Mouse (Mus musculus) v-Abl transformed pro-B cells (cell line): Measurements from ENCODE around the gene E130309D02Rik.

Experiments used
- in situ Hi-C, 2 experiments: fragments of 400-800 bp; cut with MboI; formaldehyde crosslinking; loops; one replicate each; pipeline ENCODE4 v1.15.1; 2025; ENCODE audit not compliant: unreplicated experiment in 2 of 2

E130309D02Rik gene

DNA sequence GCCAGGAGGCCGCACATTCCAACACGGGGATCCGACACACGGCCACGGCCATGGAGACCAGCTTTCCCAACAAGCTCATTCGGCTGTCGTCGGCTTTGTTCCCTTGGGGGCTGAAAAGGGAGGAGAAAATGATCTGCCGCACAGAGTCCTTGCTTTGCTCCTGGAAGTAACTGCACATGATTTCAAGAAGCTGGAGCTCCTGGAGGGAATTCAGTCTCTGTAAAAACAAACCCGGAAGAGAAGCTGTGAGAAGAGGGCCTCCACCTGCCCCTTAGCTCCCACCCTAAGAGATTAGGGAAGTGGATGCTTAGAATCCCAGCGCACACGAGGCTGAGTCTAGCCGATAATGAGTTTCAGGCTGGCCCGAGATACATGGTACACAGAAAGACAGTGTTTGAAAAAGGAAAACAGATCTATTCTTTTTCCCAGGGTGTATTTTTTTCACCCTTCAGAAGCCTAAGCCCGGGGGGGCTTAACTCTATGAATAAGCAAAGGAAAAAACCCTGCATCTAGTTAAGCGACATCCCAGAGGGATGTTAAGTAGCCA is 904 bp downstream of the E130309D02Rik start:
- in situ Hi-C loops, result loop anchor here (10.0 to 25.0 kb wide), 2 partner anchors 231 to 1448 kb away; partner anchors contain the start of genes Tmem130 (in 1 of the 2) and Trrap (in 1 of the 2)

DNA sequence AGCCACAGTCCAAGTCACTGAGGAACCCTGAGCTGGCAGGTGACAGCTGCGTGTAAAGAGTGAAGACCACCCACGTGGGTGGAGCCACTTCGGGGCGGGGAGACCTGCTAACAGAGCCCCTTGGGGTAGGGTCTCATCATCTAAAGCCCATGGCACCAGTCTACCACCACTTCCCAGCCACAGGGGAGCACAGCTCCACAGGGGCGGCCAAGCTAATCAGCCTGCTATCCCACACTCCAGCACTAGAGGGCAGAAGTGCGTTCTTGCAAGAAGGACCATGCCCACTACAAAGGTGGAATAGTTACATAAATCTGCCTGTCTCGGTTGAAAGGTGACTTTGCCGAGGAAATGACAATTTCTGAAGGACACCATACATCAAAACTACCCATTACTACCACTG is 3.3 kb downstream of the E130309D02Rik start:
- in situ Hi-C loops, result loop anchor here (10.0 to 25.0 kb wide), 2 partner anchors 233 to 1450 kb away; partner anchors contain the start of genes Tmem130 (in 1 of the 2) and Trrap (in 1 of the 2)

DNA sequence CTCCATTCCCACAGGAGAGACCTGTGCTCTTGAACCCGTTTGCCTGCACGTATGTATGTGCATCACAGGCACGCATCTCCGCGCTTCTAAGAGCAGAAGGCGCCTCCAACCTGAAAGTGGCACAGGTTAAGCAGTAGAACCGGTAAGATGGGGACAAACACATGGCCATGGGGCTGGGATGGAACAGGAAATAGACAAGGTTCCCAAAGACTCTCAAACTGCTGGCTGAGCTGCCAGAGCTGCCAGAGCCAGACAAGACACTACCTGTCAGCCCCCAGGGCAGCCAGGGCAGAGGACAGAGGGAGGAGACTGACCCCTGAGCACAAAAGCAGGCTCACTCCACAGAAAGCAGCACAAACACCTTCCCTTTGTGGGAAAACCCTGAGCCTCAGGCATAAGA is 5.2 kb downstream of the E130309D02Rik start:
- in situ Hi-C loops, result loop anchor here (10.0 to 25.0 kb wide), 3 partner anchors 235 to 1452 kb away; partner anchors contain the start of genes Tmem130 (in 1 of the 2) and Trrap (in 1 of the 2)

DNA sequence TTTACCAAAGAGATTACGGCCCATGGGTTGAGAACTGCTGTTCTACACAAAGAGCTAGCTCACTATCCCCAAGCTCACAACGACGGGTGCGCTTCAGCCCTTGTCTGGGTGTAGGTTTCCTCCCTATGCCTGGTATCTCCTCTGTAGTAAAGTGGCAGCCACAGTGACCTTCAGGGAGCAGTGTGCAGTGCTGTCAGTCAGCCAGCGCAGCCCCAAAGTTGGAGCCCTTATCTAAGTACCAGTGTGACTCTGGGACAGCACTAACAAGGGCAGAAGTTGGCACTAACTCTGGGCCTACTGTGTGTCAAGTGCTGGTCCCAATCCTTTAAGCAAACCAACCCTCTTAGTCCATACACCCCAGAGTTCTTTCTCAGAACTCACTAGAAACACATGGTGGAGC is 6.3 kb downstream of the E130309D02Rik start:
- in situ Hi-C loops, result loop anchor here in 1 of 2 experiments (10.0 to 25.0 kb wide), 2 partner anchors 424 to 1453 kb away; partner anchors contain the start of genes Tmem130 and Trrap

DNA sequence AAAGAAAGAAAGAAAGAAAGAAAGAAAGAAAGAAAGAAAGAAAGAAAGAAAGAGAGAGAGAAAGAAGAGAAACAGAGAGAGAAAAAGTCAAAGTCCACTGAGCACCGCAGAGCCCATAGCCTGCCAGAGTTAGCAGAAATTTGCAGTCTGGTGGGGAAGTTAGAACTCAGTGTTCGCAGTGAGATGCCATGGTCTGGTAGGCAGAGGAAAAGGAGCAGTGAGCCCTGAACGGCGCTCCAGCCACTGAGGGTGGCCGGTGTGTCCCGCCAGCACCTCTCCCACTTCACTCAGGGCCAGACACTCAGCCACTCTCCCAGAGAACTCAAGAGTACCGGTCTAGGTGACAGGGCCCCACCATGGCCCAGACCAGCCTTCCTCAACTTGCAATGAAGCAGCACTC is 10.9 kb downstream of the E130309D02Rik start:
- in situ Hi-C loops, result loop anchor here in 1 of 2 experiments (5.0 to 25.0 kb wide), 3 partner anchors 367 to 1458 kb away; partner anchors contain the start of genes Tmem130 and Trrap

DNA sequence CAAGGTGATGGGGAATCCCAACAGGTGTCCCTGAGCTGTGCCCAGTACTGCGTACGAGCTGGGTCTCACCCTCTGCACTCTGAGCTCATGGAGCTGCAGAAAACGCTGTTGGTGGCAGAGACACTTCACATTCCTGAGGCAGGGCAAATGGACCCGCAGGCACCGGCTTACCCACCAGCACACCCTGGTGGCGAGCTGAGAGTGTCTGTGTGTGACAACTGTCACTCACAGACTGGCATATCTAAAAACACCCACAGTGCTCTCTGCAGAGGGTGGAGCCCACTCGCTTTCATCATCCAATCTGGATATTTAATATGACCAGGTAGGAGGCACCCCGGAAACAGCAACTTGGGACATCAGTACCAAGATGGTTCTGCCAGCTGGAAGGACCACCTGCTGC is 13.9 kb downstream of the E130309D02Rik start:
- in situ Hi-C loops, result loop anchor here in 1 of 2 experiments (5.0 to 25.0 kb wide), 3 partner anchors 364 to 1461 kb away; partner anchors contain the start of genes Tmem130 and Trrap

DNA sequence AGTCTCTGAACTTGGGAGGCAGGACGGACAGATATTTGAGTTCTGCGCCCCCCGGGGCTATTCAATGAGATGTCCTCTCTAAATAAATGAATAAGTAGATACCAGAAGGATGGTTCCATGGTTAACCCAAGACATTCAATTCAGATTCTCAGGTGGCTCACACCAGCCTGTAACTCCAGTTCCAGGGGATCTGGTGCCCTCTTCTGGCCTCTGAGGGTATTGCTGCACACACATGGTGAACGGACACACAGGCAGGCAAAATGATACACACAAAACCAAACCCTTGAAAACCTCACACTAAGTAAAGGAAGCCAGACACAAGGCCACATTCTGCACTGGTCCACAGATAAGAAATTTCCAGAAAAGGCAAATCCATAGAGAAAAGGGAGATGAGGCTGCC is 15.5 kb downstream of the E130309D02Rik start:
- in situ Hi-C loops, result loop anchor here (5.0 to 25.0 kb wide), 4 partner anchors 122 to 1463 kb away; partner anchors contain the start of genes Tmem130 (in 1 of the 2) and Trrap (in 1 of the 2)

DNA sequence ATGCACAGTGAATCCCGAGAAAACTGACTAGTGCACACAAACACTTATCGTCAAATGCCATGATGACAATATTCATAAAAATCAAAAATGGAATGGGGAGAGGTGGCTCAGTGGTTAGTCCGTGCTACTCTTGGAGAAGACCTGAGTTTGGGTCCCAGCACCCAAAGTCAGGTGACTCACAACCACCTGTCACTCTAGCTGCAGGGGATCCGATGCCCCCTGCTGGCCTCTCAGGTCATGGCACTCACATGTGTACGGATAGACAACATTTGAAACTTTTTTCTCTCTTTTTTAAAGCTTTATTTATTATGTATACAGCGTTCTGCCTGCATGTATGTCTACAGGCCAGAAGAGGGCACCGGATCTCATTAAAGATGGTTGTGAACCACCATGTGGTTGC is 16.8 kb downstream of the E130309D02Rik start:
- in situ Hi-C loops, result loop anchor here (5.0 kb wide), 1 partner anchor 121 kb away; no protein-coding TSS in a partner anchor

DNA sequence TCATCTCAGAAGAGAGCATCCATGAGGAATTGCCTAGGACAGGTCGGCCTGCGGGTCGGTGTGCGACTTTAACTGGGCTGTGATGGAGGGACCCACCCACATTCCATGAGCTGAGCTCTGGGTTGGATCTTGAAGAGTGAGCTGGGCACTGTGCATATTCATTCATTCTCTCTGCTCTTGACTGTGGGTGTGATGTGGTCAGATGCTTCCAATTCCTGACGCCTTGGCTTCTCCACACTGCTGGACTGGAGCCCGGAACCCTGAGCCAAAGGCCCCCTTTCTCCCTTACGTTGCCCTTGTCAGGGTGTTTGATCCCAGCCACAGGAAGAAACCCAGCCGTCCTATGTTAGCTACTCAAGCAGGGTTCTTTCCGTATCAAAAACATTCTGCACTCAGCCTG is 17.2 kb downstream of the E130309D02Rik start:
- in situ Hi-C loops, result loop anchor here (5.0 kb wide), 1 partner anchor 121 kb away; no protein-coding TSS in a partner anchor

DNA sequence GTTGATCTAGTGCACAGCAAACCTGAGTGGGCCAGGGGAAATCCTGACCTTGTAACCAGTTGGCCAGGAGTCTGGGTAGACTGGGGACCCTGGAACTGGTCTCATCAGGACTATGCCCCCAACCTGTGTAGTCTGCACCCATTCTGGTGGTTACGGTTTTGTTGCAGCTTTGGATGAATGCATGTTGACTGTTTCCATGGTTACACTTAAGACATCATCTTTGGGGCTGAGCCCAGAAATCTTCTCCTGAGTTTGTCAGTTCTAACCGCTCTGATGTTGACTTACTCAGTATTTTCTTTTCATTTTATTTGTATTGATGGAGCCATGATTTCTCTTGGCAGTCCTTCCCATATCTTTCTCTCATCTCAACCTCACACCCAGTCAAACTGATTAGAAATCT is 19.8 kb downstream of the E130309D02Rik start:
- in situ Hi-C loops, result loop anchor here (5.0 kb wide), 1 partner anchor 118 kb away; no protein-coding TSS in a partner anchor

DNA sequence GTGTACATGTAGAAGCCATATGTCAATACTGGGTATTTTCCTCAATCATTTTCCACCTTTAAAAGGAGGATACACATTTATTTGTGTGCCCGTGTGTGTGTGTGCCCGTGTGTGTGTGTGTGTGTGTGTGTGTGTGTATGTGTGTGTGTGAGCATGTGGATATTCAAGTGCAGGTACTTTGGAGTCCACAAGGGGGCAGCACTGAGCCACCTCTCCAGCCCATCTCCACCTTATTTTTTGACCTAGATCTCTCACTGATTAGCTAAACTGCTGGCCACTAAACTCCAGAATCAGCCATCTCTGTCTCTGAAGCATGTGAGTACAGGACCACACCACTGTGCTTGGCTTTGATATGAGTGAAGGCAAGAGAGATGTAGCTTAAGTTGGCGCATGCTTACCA is 20.3 kb downstream of the E130309D02Rik start:
- in situ Hi-C loops, result loop anchor here (5.0 kb wide), 1 partner anchor 118 kb away; no protein-coding TSS in a partner anchor

DNA sequence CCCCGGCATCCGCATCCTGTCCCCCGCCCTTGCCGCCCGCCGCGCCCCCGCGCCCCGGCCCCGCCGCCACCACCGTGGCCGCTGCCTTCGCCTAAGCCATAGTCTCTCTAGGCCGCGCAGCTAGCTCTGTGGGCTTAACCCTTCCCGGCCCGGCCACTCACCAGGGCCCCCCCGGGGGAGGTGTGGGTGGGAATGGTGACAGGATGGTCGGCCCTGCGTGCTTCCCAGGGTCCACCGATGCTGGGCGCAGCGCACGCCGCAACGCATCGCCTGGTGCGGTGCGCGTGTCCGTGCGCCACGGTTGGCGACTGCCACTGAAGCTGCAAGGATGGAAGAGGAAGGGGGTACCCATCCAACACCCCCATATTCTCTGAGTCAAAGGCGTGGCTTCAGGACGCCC is 21.8 kb downstream of the E130309D02Rik start, which contains the start of gene Zfp853:
Gene Zfp853 (minus strand): TSS at position 220 of the 400 bp plus-strand sequence.
- in situ Hi-C loops, result no loop called here

DNA sequence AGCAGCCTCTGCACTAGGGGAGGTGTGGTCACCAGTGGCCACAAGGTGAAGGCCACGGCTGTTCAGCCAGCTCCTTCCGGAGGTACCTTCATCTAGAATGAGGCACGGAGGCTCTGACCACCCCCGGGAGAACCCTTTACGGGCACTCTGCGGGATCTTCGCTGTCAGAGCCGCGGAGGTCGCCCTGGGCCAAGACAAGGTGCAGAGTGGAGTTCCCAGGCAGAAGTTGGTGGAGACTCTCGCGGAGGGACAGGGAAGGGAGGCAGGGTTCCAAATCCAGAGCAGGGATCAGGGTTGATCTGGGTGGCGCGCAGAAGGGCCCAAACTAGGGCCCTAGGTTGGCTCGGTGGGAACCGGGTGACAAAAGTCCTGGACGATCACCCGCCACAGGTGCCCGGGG is 22.3 kb downstream of the E130309D02Rik start:
- in situ Hi-C loops, result no loop called here

DNA sequence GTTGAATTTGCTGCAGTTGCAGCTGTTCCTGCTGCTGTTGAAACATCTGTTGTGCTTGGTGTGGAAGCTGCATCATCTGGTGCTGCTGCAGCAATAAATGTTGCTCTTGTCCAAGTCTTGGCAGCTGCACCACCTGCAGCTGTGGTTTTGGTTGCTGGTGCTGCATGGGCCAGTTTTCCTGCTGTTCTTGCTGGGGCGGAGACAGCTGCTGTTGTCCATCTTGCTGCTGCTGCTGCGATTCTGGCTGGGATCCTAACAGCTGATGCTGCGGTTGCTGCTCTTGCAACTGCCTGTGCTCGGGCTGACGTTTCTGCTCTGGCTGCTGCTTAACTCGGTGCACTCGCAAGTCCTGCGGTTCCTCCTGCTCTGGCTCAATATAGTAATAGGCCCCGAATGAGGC is 25.9 kb downstream of the E130309D02Rik start:
- in situ Hi-C loops, result no loop called here

DNA sequence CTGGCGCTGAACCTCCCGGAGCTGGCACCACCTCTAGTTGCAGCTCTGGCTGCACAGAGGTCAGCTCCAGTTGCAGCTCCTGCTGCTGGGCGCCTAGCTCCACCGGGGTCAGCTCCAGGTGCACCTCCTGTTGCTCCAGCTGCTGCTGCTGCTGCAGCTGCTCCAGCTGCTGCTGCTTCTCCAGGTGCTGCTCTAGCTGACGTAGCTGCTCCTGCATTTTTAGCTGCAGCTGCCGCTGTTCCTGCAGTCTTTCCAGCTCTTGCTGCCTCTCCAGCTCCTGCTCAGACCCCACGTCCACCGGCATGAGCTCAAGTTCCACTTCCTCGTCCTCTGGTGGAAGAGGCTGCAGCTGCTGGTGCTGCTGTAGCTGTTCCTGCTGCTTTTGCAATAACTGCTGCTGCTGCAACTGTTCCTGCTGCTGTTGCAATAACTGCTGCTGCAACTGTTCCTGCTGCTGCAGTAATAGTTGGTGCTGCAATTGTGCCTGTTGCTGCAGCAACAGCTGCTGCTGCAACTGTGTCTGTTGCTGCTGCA is 26.7 kb downstream of the E130309D02Rik start:
- in situ Hi-C loops, result no loop called here

DNA sequence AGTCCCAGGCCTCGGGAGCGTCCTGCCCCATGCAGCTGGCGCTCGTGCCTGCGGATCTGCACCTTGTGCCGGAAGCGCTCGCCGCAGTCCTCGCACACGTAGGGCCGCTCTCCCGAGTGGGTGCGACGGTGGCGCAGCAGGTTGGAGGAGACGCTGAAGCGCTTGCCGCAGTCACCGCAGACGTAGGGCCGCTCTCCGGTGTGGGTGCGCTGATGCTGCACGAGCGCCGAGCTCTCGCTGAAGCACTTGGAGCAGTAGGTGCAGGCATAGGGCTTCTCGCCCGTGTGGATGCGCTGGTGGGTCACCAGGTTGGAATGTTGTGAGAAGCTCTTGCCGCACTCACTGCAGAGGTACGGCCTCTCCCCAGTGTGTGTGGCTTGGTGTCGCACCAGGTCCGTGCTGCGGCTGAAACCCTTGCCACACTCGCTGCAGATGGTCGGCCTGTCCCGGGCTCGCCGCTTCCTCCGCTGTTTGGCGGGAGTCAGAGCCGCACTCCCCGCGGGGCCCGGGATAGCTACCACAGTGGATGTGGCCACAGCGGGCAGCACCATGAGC is 27.3 kb downstream of the E130309D02Rik start:
- in situ Hi-C loops, result no loop called here

DNA sequence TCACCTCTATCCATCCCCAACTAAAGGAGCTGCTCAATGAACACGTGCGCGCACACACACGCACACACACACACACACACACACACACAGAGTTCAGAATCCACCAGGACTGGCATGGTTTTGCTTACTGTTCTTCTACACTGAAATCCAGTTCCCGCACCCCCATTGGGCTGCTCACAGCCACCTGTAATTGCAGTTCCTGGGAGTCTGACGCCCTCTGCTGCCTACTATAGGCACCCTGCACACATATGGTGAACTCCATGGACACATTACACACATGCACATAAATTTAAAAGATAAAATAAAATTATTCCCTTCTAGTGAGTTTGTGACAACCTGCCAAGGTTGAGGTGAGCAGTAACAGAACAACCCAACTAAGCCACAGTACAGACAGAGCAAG is 30.4 kb downstream of the E130309D02Rik start:
- in situ Hi-C loops, result no loop called here

DNA sequence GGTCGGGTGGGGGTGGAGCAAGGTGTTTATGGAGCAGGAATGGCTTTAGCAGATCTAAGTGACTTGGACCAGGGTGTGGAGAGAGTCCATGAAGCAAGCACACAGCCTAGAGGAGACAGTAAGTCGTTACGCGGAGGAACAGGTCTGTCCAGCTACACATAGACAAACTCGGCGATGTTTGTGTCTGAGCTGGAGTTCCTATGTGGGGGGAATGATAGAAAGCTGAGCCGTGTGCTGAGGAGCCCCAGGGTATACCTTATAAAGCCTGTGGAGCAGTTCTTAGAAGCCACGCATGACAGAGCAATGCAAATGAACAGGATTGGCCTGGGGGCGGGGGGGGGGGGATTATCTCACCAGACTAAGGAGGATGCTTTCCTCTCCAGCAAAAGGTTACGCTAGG is 35.9 kb downstream of the E130309D02Rik start:
- in situ Hi-C loops, result no loop called here

DNA sequence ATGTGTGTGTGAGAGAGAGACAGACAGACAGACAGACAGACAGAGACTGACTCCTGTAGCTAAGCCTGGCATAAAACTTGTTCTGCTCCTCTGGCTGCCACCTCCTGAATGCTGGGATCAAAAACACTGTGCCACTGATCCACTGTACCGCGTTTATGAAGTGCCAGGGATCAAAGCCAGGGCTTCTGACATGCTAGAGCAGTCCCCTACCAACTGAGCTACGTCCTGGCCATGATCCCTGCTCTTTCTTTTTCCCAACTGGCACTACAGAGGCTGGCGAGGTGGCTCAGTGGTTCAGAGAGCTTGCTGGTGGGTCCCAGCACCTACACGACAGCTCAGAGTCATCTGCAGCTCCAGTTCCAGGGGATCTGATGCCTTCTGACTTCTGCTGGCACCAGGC is 39.4 kb downstream of the E130309D02Rik start:
- in situ Hi-C loops, result no loop called here

DNA sequence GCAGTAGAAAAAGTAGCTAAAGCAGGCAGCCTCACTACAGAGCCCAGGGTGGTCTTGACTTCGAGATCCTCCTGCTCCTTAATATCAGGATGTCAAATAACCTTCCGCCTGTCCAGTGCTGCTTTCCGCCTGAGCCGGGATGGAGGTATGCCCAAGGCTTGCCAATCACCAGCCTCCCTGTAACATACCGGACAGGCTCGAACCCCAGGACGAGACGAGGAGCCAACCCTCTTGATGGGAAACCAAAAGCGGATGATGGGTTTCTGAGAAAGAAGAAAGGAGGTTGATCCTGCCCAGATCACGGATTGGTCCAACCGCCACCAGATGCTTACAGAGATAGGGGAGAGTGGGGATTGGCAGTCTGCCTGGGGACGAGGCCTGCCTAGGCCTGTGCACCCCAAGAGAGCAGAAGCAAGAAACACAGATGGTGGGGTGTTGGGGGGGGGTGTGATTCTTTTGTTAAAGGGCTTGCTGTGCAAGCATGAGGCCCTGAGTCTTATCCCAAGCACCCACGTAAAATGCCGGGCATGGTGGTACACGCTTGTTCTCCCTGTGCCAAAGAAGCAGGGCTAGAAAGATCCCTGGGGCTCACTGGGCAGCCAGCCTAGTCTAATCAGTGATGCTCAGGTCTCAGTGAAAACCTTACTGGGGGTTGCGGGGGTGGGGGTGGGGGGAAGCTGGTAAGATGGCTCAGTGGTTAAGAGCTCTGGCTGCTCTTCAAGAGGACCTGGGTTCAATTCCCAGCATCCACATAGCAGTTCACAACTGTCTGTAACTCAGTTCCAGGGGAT is 42.4 kb downstream of the E130309D02Rik start:
- in situ Hi-C loops, result no loop called here
